Mouse (Mus musculus) ES-Bruce4 (cell line): Measurements from ENCODE around the gene Zap70.

Experiments used
- CTCF ChIP-seq: IDR thresholded peaks from one replicate; pipeline ENCODE4 v1.8.1; 2011; ENCODE audit warnings: low read depth, low read length
- EP300 ChIP-seq: IDR thresholded peaks from 2 replicates; pipeline ENCODE4 v1.6.1; 2011; ENCODE audit warnings: low read depth, low read length; ENCODE audit not compliant: insufficient read depth
- POLR2A ChIP-seq: IDR thresholded peaks from one replicate; pipeline ENCODE4 v1.8.1; 2011; ENCODE audit warnings: low read length; ENCODE audit not compliant: insufficient read depth

- TF ChIP-seq CTCF = no peak
- no peak for TF ChIP-seq POLR2A
- no peak for TF ChIP-seq EP300
Observed at GRCm38 (mm10) chr1:36824356-36824755, 62.8 kb downstream of the Zap70 start.
